In the genomic region with DNA sequence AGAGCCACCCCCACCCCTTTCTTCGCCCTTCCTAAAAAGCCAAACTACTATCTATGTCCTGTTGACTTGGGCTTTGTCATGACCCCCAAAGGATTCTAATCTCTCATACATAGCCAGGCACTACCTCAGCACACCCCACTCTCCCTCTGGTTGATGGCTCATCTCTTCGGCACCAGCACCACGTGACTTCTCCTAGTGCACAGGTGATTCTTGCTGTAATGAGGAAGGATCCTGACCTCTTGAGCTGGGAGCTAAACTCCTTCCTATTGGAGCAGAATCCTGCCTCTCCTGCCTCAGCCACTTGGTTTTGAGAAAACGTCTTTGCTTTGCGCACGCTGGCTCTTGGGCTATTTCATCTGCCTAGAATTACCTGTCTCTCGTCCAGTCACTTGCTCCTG, we compare ENCODE assay signal across 24 mouse cellular contexts. TPM values are rescaled to one million over a fixed set of nuclear protein-coding genes. Genes with fewer than 3 reads are reported as not detected.
DNase-seq lines count a peak whose midpoint lies in the region; ATAC-seq and TF ChIP-seq lines count a peak whose summit lies in the region.
"Had no signal": no experiment of that assay in that cellular context is flagged by ENCODE, and none has a peak within 500 bp of the region (broad histone marks: within the 10 kb centered on the region; RNA-seq: fewer than 3 reads in every experiment).

No protein-coding gene starts in this region.

- TF ChIP-seq CTCF in small intestine, adult 2 months (IDR thresholded peaks at IDR 0.05; ENCODE audit: extremely low read depth, insufficient read length, insufficient replicate concordance, low read depth, low read length): no peak

- peak; percentile 64 for DNase-seq in kidney, adult 9 months
- no peak for DNase-seq in kidney, adult 18-20 months
- peak; percentile 23 for DNase-seq in ES-CJ7 (ENCODE audit: low read depth, low spot score)
- no peak for DNase-seq in frontal cortex, postnatal 10 days (ENCODE audit: low spot score in 2 of 2)
- no peak for DNase-seq in liver
- DNase-seq: B cell, adult 2 months; cerebellum, postnatal 10 days; gastrocnemius, postnatal 36 days; heart, postnatal 10 days; lung, postnatal 10 days; right cerebral cortex, postnatal 14 days; thymus, postnatal 25 days had no signal

- no peak overlapping the region for H3K4me3 ChIP-seq in intestine, embryonic 15.5 days (replicated peaks)
- peak overlapping the region; percentile 22; the same call in 1 of the 2 replicates for H3K4me3 ChIP-seq in small intestine, adult 2 months (ENCODE audit: low read depth, low read length)
- H3K4me3 ChIP-seq: embryonic facial prominence, embryonic 15.5 days; limb, embryonic 12.5 days; liver, embryonic 15.5 days; midbrain, embryonic 15.5 days; myocyte had no signal

- H3K36me3 ChIP-seq in intestine, embryonic 15.5 days: no peaks in the 10 kb centered on the region
- H3K36me3 ChIP-seq in small intestine, adult 2 months (ENCODE audit: control insufficient read depth, insufficient read depth, low read length): no peaks in the 10 kb centered on the region
- H3K36me3 ChIP-seq: embryonic facial prominence, embryonic 15.5 days; limb, embryonic 12.5 days; liver, embryonic 15.5 days; midbrain, embryonic 15.5 days had no signal

- peaks cover 36% of the 10 kb centered on the region for H3K4me1 ChIP-seq in intestine, embryonic 15.5 days (replicated peaks)
- H3K4me1 ChIP-seq in small intestine, adult 2 months (ENCODE audit: control insufficient read depth, insufficient read depth, insufficient read length, low read length): peaks cover 48% of the 10 kb centered on the region

- ATAC-seq in intestine, embryonic 15.5 days: peak; percentile 75
- no peak for ATAC-seq in granulocyte monocyte progenitor cell, adult 5-6 weeks (replicated peaks; ENCODE audit: poor library complexity, severe bottlenecking)
- ATAC-seq: forebrain, embryonic 16.5 days; midbrain, embryonic 15.5 days; Patski had no signal

- WGBS in intestine, embryonic 15.5 days: 58% methylated on average over 7 of the region's 7 CpGs
- 34% methylated on average over 7 of the region's 7 CpGs for WGBS in small intestine, adult 2 months

- H3K9ac ChIP-seq in intestine, embryonic 15.5 days: no peak overlapping the region
- H3K9ac ChIP-seq: embryonic facial prominence, embryonic 15.5 days; hindbrain, embryonic 14.5 days; limb, embryonic 12.5 days; liver, embryonic 15.5 days; midbrain, embryonic 15.5 days had no signal

- no peaks in the 10 kb centered on the region for H3K9me3 ChIP-seq in intestine, embryonic 15.5 days
- H3K9me3 ChIP-seq: embryonic facial prominence, embryonic 15.5 days; limb, embryonic 12.5 days; liver, embryonic 15.5 days; midbrain, embryonic 15.5 days had no signal

- no peak for TF ChIP-seq POLR2A in small intestine, adult 2 months (IDR thresholded peaks at IDR 0.05; ENCODE audit: low read depth, low read length)

- peak overlapping the region; percentile 91 for H3K27ac ChIP-seq in intestine, embryonic 15.5 days
- peak overlapping the region; percentile 99 for H3K27ac ChIP-seq in small intestine, adult 2 months (ENCODE audit: insufficient read depth, low read depth, low read length)
- H3K27ac ChIP-seq: embryonic facial prominence, embryonic 15.5 days; hindbrain, embryonic 14.5 days; limb, embryonic 12.5 days; liver, embryonic 15.5 days; midbrain, embryonic 15.5 days had no signal

- no peaks in the 10 kb centered on the region for H3K27me3 ChIP-seq in intestine, embryonic 15.5 days (replicated peaks)
- no peaks in the 10 kb centered on the region for H3K27me3 ChIP-seq in small intestine, adult 2 months (ENCODE audit: control insufficient read depth, insufficient read depth, low read length)
- H3K27me3 ChIP-seq: embryonic facial prominence, embryonic 15.5 days; limb, embryonic 12.5 days; liver, embryonic 15.5 days; midbrain, embryonic 15.5 days; Patski had no signal

- H3K4me2 ChIP-seq in intestine, embryonic 15.5 days (replicated peaks): peak overlapping the region; percentile 26; the same call in 1 of the 2 replicates
- H3K4me2 ChIP-seq: embryonic facial prominence, embryonic 15.5 days; heart, embryonic 11.5 days; hindbrain, embryonic 14.5 days; limb, embryonic 12.5 days; liver, embryonic 15.5 days; midbrain, embryonic 15.5 days had no signal

RNA-seq across cellular contexts. Expression of a gene that starts 12.3 kb away (rescaled TPM):
- 32.2 and 32.7 TPM in 2 replicates for polyA plus RNA-seq in intestine, embryonic 15.5 days (2015; fragmentation: Nextera tagmentation; extraction: Ambion mirVana)
- 38.5 and 60.3 TPM in 2 replicates for polyA plus RNA-seq in small intestine, adult 2 months (2012; rRNA removed)
- total RNA-seq in granulocyte monocyte progenitor cell, adult 5-6 weeks (2014; fragmentation: Nextera tagmentation): 34.6 and 38.5 TPM in 2 replicates
- total RNA-seq in granulocyte monocyte progenitor cell, adult 5-6 weeks (2017): 40.6 and 43.5 TPM in 2 replicates

RNA-seq across cellular contexts. Expression of a gene that starts 52.4 kb away (rescaled TPM):
- polyA plus RNA-seq in intestine, embryonic 15.5 days (2015; fragmentation: Nextera tagmentation; extraction: Ambion mirVana): 3.6 and 4.2 TPM in 2 replicates
- polyA plus RNA-seq in small intestine, adult 2 months (2012; rRNA removed): 1.9 and 2.9 TPM in 2 replicates
- total RNA-seq in granulocyte monocyte progenitor cell, adult 5-6 weeks (2014; fragmentation: Nextera tagmentation): not detected in 2 replicates
- not detected in 2 replicates for total RNA-seq in granulocyte monocyte progenitor cell, adult 5-6 weeks (2017)
- total RNA-seq: gastrocnemius, postnatal 36 days had no signal
- polyA plus RNA-seq: myocyte had no signal

Comparison
In these comparisons a context has a peak if more than half of its experiments do, and no peak if none do; other contexts are left out.
1. DNase-seq: peak in kidney, adult 9 months (single experiment) and ES-CJ7 (single experiment); none in kidney, adult 18-20 months (single experiment), frontal cortex, postnatal 10 days (0 of 2) and liver (single experiment).